Mouse (Mus musculus) WW6 (cell line): Measurements from ENCODE around the gene Atp6ap1l.
A peak's percentile ranks its signal among the peaks of the same experiment; 100 is the strongest.

Source experiments
- DNase-seq: peaks from one replicate; pipeline ENCODE4 v3.0.0-alpha.2; 2013; ENCODE audit warnings: low read depth, low spot score

Gene Atp6ap1l

GRCm38 (mm10) chr13:90886568-90886983, 18.6 kb downstream of the Atp6ap1l start:
- peak; percentile 43 for DNase-seq

GRCm38 (mm10) chr13:90885856-90886532, 19.2 kb downstream of the Atp6ap1l start:
- DNase-seq: no peak

GRCm38 (mm10) chr13:90881727-90882429, 23.3 kb downstream of the Atp6ap1l start:
- DNase-seq: no peak

- no peak for DNase-seq
These were observed 33.6 kb downstream of the Atp6ap1l start for GRCm38 (mm10) chr13:90871579-90871978.

GRCm38 (mm10) chr13:90869157-90869556, 36.0 kb downstream of the Atp6ap1l start:
- peak; percentile 43 for DNase-seq

- no peak for DNase-seq
These were observed 43.0 kb downstream of the Atp6ap1l start for GRCm38 (mm10) chr13:90862138-90862537.

- DNase-seq: no peak
These were observed 44.2 kb downstream of the Atp6ap1l start for GRCm38 (mm10) chr13:90860888-90861431.

- no peak for DNase-seq
These were observed 52.2 kb downstream of the Atp6ap1l start for GRCm38 (mm10) chr13:90852727-90853630.

GRCm38 (mm10) chr13:90851795-90852194, 53.4 kb downstream of the Atp6ap1l start:
- DNase-seq: no peak

- DNase-seq: no peak
These were observed 61.0 kb downstream of the Atp6ap1l start for GRCm38 (mm10) chr13:90844191-90844590.

GRCm38 (mm10) chr13:90843412-90843811, 61.7 kb downstream of the Atp6ap1l start:
- no peak for DNase-seq

- DNase-seq: no peak
These were observed 64.0 kb downstream of the Atp6ap1l start for GRCm38 (mm10) chr13:90841213-90841553.

- peak; percentile 22 for DNase-seq
These were observed 64.5 kb downstream of the Atp6ap1l start for GRCm38 (mm10) chr13:90840530-90841212.

GRCm38 (mm10) chr13:90833641-90834207, 71.4 kb downstream of the Atp6ap1l start:
- DNase-seq: no peak
